Mouse (Mus musculus): ENCODE measurements around the gene Nmur1. TPM values are rescaled to one million over a fixed set of nuclear protein-coding genes. Genes with fewer than 3 reads are reported as not detected.
"Not testable (repeated sequence)": the region's sequence is repeated elsewhere in the genome, so short reads cannot be mapped to it uniquely, and the experiment has no call there.

Gene Nmur1
- not detected for total RNA-seq (2021)
- long read RNA-seq, experiment 1, partial matches to known transcripts = 0 of 1 reads
- long read RNA-seq, experiment 1, other reads (novel, unspliced or antisense) = 1 of 1 reads
- long read RNA-seq, experiment 2 = 0 reads

DNA sequence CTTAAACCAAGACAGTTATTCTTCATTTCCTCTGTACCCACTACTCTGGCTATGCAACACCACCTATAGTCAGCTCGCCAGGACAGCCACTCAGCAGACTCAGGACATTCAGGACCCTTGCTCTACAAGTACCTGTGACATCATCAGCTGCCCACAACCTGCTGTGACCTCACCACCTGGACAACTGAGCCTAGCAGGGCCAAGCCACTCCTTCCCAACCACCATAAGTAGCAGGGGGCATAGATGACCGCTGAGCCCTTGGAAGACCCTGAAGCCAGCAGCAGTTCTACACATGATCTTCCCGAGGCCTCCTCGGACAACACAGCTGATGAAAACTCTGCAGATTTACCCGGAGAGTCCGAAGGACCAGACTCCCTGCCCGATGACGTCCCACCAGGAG lies at the start of gene Nmur1, which contains the start of gene Tex44:
TSS of gene Nmur1 (minus strand) at position 101 of the 400 bp plus-strand sequence.
TSS of gene Tex44 (plus strand) at position 202 of the 400 bp plus-strand sequence.
- no peak for DNase-seq (ENCODE audit: low spot score in 2 of 2)

DNA sequence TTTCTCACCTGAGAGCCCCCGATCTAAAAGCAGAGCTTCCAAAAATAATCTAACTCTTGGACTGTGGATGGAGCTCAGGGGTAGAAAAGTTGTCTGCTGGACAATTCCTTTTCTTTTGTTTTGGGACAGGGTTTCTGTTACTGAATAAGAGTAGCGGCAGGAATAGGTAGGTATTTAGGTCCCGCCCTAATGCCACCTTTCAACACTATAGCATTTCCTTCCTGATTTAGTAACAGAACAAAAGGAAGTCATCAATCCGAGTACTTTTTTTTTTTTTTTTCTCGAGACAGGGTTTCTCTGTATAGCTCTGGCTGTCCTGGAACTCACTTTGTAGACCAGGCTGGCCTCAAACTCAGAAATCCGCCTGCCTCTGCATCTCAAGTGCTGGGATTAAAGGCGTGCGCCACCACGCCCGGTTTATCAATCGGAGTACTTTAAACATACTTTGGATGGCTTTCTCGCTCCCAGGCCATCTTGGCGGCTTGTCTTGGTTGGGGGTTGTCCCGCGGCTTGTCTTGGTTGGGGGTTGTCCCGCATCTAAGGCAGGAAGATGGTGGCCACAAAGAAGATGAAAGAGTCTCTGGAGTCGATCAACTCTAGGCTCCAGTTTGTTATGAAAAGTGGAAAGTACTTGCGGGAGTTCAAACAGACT lies 47.2 kb upstream of the Nmur1 start:
- DNase-seq (ENCODE audit: low spot score in 2 of 2) = no peak

DNA sequence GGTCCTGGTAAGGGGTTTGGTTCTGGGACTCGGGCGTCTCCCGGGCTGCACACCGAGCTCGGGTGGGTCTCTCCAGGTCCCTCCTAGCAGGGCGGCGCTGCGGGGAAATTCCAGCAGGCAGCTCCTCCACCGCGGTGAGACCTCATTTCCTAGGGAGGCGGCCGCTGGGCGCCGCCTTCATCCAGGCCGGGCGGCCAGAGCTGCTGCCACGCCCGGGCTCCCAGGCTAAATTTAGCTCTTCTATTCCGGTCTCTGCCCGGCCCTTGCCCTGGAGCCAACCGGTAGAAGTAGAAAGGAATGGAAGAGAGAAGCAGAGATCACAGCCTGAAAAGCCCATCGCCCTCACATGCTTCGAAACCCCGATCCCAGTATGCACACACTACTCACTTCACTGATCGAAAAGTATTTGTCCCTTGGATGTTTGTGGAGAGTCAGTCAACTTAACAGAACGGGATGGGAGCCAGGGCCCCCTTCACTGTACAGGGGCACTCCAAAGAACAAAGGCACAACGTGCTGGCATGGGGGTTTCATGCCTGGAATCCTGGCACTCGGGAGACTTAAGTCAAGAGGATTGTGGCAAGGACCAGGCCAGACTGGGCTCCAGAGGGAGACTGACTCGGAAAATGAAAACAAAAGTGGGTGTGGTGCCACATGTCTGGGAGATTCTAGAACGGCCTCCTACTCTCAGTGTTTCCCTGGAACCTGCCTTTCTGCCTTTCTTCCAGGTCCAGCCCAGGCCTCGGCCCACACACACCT lies 46.3 kb upstream of the Nmur1 start:
- no peak for DNase-seq (ENCODE audit: low spot score in 2 of 2)

DNA sequence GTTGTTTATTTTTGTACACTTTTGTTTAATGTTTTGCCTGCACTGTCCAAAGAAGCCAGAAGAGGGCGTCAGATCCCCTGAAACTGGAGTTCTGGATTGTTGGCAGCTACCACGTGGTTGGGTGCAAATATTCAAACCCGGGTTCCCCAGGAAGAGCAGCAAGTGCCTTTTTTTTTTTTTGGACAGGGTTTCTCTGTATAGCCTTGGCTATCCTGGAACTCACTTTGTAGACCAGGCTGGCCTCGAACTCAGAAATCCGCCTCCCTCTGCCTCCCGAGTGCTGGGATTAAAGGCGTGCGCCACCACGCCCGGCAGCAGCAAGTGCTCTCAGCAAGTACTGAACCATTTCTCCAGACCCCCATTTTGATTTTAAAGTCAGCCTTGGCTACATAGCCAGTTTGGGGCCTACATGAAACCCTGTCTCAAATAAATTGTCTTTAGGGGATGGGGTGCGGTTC lies 45.5 kb upstream of the Nmur1 start:
- not testable (repeated sequence) for DNase-seq (ENCODE audit: low spot score in 2 of 2)

DNA sequence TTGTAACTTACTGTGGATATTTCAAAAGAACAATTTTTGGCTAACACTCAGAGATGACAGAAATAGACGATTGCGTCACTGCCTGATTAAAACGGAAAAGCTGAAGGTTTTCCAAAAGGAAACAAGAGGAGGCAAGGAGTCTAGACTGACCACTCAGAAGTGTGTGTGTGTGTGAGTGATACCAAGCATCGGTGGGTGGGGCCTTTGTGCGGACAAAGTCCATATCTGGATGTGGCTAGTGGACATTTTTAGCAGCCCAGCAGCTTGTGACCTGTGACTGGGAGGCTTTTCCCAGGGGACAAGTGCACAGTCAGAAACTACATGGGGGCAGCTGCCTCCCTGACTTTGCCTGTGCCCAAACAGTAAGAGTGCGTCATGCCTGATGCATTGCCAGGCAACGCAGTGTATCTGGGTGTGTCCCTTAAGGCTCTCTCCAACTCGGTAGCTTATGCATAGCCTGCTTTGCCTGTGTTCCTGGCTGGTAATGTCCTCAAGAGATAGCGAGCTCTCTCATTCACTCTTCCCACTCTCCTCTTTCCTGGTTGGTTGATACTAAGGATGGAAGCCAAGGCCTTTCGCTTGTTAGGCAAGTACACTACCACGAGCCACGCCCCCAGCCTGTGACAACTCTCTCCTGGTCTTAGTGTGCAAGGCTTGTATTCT lies 44.6 kb upstream of the Nmur1 start:
- peak in 1 of 2 experiments; percentile 52 for DNase-seq (ENCODE audit: low spot score in 2 of 2)

DNA sequence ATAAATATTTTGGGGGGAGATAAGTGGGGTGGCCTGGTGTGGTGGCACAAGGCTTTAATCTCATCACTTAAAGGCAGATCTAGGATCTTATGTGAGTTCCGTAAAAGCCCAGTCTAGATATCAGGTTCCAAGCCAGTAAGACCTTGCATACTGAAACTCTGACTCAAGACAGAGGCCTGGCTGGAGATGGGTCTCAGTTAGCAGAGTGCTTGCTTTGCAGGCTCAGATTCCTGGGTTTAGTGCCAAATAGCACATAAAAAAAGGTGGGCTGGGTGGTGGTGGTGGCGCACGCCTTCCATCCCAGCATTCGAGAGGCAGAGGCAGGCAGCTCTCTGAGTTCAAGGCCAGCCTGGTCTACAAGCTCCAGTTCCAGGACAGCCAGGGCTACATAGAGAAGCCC lies 43.8 kb upstream of the Nmur1 start:
- no peak for DNase-seq (ENCODE audit: low spot score in 2 of 2)

DNA sequence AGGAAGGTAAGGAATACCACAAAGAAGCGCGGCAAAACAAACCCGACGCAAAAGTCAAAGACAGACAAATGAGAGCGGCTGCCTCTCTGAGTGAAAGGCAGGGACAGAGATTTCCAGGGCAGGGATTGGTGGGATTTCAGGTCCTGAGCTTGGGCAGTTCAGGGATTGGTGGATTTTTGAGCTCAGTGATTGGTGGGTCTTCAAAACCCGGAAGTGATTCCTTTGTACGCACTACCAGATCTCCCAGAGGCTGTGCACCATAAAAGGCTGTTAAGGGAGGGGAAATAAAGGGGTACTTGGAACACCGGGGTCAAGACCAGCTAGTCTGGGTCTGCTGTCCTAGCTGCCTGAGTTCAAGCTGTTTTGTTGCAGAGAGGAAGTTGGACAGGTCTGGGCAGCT lies 41.4 kb upstream of the Nmur1 start:
- no peak for DNase-seq (ENCODE audit: low spot score in 2 of 2)

DNA sequence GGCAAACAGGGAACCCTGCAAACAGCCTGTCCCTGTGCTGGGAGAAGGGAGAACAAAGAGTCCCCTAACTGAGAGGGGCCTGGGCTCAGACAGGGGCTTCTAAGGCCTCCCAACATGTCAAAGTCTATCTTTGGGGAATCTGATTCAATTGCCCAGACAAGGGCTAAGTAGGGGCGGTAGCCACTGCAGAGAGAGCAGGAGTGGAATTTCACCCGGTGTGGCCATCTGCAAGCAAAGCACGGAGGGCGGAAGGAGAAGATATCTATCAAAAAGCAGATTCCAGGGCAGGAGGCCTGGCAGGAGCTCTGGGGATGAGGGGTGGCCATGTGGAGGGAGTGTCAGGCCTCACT lies 38.8 kb upstream of the Nmur1 start:
- DNase-seq (ENCODE audit: low spot score in 2 of 2) = no peak

DNA sequence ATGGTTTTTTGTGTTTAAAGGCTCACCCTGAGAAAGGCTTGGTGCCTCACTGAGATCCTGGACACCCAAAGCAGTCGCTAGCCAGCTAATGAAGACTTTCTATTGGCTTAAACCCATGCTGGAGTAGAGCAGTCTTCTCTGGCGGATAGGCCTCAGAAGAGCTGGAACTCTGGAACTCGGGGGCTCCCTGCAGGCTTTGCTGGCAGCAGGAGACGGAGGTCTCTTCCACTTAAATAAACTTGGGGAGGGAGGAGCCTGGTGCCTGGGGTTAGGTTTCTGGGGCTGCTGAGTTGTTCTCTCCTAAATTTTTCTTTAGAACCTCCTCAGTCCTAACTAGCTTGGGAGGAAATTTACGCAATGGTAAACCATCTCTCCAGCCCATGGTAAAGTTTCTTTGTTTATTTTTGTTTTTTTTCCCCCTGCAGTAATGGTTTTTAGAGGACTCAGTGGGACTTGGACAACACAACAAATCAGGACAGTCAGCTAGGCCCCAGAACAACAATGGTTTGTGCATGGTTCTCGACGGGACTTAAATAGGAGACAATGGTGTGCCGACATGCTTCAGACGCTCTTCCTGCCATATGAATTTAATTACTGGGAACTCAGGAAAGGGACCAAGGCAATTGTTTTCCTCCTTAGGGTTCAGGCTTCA lies 38.3 kb upstream of the Nmur1 start:
- no peak for DNase-seq (ENCODE audit: low spot score in 2 of 2)

DNA sequence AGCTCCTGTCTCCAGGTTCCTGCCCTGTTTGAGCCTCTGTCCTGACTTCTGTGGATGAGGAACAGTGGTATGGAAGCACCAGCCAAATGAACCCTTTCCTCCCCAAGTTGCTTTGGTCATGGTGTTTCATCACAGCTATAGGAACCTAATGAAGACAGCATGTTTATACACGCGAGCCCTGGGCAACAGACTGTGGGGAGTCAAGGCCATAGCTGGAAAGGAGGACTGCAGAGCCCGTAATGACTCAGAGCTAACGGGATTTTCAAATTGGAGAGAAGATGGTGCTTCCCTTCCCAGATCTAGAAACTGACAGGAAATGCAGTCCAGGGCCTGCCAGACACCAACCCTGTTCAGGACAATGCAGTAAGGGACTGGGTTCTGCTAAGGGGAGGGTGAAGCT lies 33.3 kb upstream of the Nmur1 start:
- no peak for DNase-seq (ENCODE audit: low spot score in 2 of 2)

DNA sequence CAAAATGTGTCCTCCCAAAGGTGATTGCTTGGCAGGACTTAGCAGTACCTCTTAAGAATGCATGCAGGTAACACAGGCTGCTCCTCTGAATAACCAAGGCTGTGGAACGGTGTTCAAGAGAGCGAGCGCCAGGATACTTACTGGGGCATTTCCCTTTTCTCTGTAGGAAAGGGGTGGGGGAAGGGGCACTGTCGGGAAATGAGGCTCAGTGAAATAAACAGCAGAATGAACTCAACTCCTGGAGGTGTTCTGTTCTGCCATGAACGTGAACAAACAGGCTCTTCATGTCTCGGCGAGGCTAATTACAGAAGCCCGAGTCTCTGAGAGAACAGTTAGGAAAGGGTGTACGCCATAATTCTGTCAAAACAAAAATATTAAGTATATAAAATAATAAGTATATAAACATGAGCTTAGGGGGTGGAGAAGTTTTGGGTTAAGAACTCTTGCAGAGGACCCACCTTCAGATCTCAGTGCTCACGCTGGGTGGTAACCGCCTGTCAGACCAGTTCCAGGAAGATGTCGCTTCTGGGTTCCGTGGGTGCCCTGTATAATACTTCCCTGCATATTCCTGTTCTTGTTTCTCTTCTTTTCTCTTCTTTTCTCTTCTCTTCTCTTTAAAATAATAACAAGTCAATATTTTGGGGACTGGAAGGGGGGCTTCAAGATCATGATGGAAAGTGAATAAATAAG lies 31.0 kb upstream of the Nmur1 start:
- DNase-seq (ENCODE audit: low spot score in 2 of 2) = no peak

DNA sequence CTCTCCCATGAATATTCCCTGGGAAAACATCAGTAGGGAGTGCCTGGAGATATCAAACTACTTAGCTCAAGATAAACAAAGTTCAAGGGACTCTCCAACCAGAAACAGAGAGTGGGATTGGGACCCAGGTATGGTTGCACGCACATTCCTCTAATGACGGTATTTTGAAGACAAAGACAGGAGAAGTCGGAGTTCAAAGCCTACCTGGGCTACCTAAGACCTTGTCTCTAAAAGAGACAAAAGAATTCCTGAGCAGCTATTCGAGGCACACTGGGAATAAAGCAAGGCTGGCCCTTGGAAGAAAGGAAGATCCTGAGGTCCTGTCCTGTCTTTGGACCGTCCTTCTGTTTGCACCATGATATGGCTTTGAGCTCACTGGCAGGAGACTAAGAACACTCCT lies 26.7 kb upstream of the Nmur1 start:
- no peak for DNase-seq (ENCODE audit: low spot score in 2 of 2)

DNA sequence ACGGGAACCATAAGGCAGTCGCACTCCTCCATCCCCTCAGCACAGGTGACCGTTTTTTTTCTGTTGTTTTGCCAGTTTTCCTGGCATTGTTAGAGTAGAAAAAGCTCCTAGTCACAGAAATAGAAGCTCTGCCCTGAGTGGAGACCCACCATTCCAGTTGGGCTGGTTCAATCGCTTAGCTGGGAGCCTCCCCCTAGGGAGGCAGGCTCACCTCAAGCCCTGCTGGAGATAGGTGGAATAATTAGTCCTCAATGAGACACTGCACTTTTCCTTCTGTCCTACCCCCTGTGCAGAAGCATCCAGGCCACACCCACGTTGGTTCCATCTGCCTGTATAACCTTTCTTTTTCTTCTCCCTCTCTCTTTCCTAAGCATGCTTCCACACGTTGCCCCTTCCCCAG lies 23.9 kb upstream of the Nmur1 start:
- no peak for DNase-seq (ENCODE audit: low spot score in 2 of 2)

DNA sequence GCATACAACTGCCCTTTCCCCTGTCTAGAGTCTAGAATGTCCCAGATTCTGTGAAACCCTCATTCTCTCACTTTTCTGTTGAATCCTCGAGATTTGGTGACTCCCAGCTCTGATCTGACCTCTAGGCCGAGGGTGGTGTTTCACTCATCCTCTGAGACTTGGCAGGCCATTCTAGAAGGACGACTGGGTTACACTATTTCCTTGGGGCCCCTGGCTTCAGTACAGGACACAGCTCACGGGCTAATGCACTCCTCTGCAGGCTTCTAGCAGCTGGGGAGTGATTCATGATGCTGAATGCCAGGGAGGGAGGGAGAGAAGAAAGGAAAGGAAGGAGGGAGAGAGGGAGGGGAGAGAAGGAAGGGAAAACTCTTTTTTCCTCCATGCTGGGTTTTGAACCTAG lies 22.2 kb upstream of the Nmur1 start:
- DNase-seq (ENCODE audit: low spot score in 2 of 2) = no peak

DNA sequence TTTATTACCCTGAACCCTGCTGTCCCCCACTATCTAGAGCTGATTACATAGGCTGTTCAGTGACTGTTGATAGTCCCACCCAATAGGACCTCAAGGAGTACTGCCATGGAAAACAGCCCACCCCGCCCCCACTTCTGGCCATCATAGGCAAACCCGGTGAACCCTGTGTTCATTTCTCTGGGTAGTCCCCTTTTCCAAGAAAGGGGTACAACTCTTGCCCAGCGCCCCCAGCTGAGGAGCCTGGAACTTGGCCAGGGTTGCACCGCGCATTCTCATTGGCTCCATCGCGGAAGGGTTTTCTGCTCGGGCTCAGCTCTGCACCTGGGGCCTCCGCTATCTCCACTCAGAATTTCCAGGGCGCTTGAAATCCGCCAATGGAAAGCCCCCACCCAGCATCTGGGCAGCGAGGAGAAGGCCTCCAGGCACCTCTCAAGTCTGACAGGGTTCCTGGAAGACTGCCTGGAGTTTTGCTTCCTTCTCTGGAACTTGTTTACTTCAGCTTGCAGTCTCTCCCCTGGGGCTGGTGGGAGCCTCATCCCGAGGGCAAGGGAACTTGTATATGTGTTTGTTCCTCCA lies 21.7 kb upstream of the Nmur1 start:
- DNase-seq (ENCODE audit: low spot score in 2 of 2) = no peak

DNA sequence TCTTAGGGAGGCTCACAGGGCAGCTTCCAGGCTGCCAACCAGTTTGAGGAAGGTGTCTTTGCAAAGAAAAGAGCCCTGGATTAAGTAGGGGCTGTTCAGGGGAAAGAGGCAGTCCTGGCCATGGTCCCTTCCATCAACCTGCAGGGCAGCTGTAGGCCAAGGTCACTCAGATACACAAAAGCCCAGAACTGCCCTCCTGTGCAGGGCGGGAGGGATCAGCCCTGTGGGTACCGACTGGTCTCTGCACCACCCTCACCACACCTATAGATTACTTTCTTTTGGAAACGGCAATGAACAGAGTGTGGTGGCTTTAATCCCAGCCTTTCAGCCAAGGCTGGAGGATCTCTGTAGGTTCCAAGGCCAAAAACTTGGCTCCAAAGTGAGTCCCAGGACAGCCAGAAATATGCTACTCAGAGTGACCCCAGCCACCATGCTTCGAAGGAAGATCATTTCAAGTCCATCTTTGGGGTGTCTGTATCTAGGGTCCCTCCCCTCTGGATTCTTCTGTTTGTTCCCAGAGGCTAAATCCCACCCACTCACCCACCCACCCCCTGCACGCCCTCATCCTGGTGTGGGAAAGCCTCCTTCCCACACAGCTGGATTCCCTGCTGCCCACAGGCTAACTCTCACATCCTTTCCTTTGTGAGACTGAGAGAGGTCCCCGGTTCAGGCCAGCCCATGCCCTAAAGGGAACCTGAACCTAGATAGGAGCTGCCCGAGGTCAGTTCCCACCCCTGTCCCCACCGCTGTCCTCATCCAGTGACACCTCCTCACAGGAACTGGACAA lies 17.6 kb upstream of the Nmur1 start:
- no peak for DNase-seq (ENCODE audit: low spot score in 2 of 2)

DNA sequence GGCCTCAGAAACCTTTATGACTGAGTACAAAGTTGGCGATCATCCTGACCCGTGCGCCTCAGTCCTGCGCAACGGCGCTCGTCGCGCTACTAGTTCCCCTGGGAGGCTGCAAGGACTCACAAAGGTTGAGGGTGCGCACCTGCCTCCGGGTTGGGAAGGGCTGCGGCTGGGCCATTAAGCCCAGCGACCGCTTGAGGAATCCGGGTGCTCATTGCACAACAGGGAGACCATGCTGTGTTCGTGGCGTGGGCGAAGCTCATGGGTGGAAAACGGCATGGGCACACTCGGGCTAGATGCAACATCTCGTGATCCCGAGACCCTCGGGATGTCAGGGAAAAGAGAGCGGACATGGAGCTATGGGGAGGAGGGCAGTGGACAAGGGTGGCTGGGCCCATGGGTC lies 16.8 kb upstream of the Nmur1 start:
- DNase-seq (ENCODE audit: low spot score in 2 of 2) = no peak

DNA sequence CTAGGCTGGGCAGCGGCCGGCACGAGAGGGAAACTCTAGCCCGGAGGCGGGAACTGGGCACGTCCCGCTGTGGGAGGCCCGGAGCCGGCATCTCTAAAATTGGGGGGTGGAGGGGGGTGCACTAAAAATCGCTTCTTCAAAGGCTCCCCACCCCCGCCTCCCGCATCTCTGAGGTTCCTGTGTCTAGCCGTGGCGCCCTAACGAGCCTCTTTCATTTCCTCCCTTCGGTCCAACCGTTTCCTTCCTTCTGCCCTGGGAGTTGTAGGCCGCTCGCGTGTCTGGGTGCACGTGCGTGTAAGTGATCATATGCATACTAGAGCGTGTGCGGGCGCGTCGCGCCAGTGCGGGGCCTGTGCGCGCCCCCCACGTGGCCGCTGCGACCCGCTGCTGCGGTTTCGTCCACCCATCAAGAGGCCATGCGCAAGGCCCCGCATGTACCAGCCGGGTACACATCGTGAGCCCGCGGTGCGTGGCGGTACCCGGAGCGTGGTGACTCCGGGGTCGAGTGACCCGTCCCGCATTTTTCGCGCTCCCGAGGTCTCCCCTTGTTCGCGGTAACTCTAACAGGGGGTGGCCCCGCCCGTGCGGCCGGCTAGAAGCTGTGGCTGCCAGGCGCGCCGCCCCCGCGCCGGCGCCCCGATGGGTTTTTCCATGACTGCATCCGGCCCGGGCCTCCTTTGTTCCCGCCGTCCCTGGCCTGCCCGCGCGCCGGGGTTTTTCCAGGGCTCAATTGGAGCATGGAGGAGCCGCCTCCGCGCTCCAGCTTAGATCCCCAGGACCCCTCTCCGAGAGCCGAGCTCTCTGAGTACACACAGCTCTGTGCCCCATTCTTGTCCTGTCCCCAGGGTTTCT lies 16.2 kb upstream of the Nmur1 start:
- DNase-seq (ENCODE audit: low spot score in 2 of 2) = peak; percentile 77 to 78

DNA sequence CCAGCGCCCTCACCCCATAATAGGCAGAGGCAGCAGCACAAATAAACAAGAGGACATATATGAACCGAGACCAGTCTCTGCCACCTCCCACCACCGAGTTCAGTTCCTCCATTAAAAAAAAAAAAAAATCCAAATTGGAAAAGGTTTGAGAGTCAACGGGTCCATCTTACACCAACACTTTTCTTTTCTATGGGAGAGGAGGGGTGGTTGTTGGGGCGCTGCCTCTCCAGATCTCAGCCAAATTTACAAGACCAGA lies 15.6 kb upstream of the Nmur1 start:
- DNase-seq (ENCODE audit: low spot score in 2 of 2) = no peak
